Comparison of ENCODE assay signal across 9 mouse cellular contexts in genomic region chr10:86933180-86933695, GRCm38 (mm10).
DNase-seq lines count a peak whose midpoint lies in the region; ATAC-seq lines count a peak whose summit lies in the region.
"Had no signal": no experiment of that assay in that cellular context is flagged by ENCODE, and none has a peak within 500 bp of the region (broad histone marks: within the 10 kb centered on the region; RNA-seq: fewer than 3 reads in every experiment).

No protein-coding gene starts in this region.

- no peak overlapping the region for H3K4me3 ChIP-seq in heart, embryonic 16.5 days (ENCODE audit: low read length)
- H3K4me3 ChIP-seq in midbrain, embryonic 13.5 days (replicated peaks), result no peak overlapping the region
- H3K4me3 ChIP-seq in forebrain, embryonic 11.5 days (ENCODE audit: low read depth, low read length), result no peak overlapping the region

- no peaks in the 10 kb centered on the region for H3K9me3 ChIP-seq in heart, embryonic 16.5 days (replicated peaks; ENCODE audit: control insufficient read depth, low read length)
- no peaks in the 10 kb centered on the region for H3K9me3 ChIP-seq in midbrain, embryonic 13.5 days
- no peaks in the 10 kb centered on the region for H3K9me3 ChIP-seq in forebrain, embryonic 11.5 days (ENCODE audit: control insufficient read depth, low read length)

- no peak overlapping the region for H3K4me2 ChIP-seq in heart, embryonic 16.5 days (ENCODE audit: low read depth, low read length)
- H3K4me2 ChIP-seq in midbrain, embryonic 13.5 days (replicated peaks), result no peak overlapping the region
- H3K4me2 ChIP-seq in forebrain, embryonic 11.5 days (ENCODE audit: low read depth, low read length, severe bottlenecking), result no peak overlapping the region

- DNase-seq in ovary, postnatal 36 days (ENCODE audit: low spot score), result peak; percentile 14
- no peak for DNase-seq in ovary, postnatal 14 days (ENCODE audit: low spot score)
- DNase-seq in kidney, postnatal 36 days, result peak; percentile 9 to 17
- peak; percentile 59 for DNase-seq in testis, postnatal 10 days (ENCODE audit: low spot score)
- DNase-seq in forebrain, embryonic 11.5 days (ENCODE audit: low spot score), result no peak
- DNase-seq: cerebellum, postnatal 14 days; left cerebral cortex, postnatal 4 days had no signal

- H3K4me1 ChIP-seq in heart, embryonic 16.5 days (ENCODE audit: control insufficient read depth, insufficient read depth, low read length), result no peaks in the 10 kb centered on the region
- H3K4me1 ChIP-seq in midbrain, embryonic 13.5 days (replicated peaks), result peaks cover 6% of the 10 kb centered on the region
- H3K4me1 ChIP-seq in forebrain, embryonic 11.5 days (replicated peaks; ENCODE audit: control insufficient read depth, insufficient read depth, low read length), result peaks cover 1% of the 10 kb centered on the region; the same call in 1 of the 2 replicates

- no peaks in the 10 kb centered on the region for H3K27me3 ChIP-seq in heart, embryonic 16.5 days (ENCODE audit: control insufficient read depth, insufficient read depth, low read length)
- no peaks in the 10 kb centered on the region for H3K27me3 ChIP-seq in midbrain, embryonic 13.5 days
- H3K27me3 ChIP-seq in forebrain, embryonic 11.5 days (ENCODE audit: control insufficient read depth, insufficient read depth, low read length), result no peaks in the 10 kb centered on the region

- ATAC-seq in heart, embryonic 16.5 days (replicated peaks; ENCODE audit: extremely low read depth, insufficient read depth, low FRiP score), result peak; percentile 37; the same call in 1 of the 2 replicates
- no peak for ATAC-seq in midbrain, embryonic 13.5 days
- ATAC-seq in forebrain, embryonic 11.5 days (replicated peaks; ENCODE audit: low FRiP score), result no peak

- H3K27ac ChIP-seq in heart, embryonic 16.5 days (ENCODE audit: low read length), result no peak overlapping the region
- no peak overlapping the region for H3K27ac ChIP-seq in midbrain, embryonic 13.5 days
- no peak overlapping the region for H3K27ac ChIP-seq in forebrain, embryonic 11.5 days (ENCODE audit: low read depth, low read length)

- H3K36me3 ChIP-seq in heart, embryonic 16.5 days (ENCODE audit: control insufficient read depth, insufficient read depth), result no peaks in the 10 kb centered on the region
- H3K36me3 ChIP-seq in midbrain, embryonic 13.5 days, result no peaks in the 10 kb centered on the region
- no peaks in the 10 kb centered on the region for H3K36me3 ChIP-seq in forebrain, embryonic 11.5 days (ENCODE audit: control insufficient read depth, insufficient read depth, low read length)

- H3K9ac ChIP-seq in heart, embryonic 16.5 days (ENCODE audit: low read length), result no peak overlapping the region
- no peak overlapping the region for H3K9ac ChIP-seq in midbrain, embryonic 13.5 days (replicated peaks)
- no peak overlapping the region for H3K9ac ChIP-seq in forebrain, embryonic 11.5 days (ENCODE audit: low read length)

- WGBS in heart, embryonic 16.5 days, result 59% methylated on average over 9 of the region's 9 CpGs
- WGBS in midbrain, embryonic 13.5 days, result 81% methylated on average over 9 of the region's 9 CpGs
- 87% methylated on average over 9 of the region's 9 CpGs for WGBS in forebrain, embryonic 11.5 days

Comparison
In these comparisons a context has a peak if more than half of its experiments do, and no peak if none do; other contexts are left out.
1. DNase-seq: peak in ovary, postnatal 36 days (single experiment), kidney, postnatal 36 days (2 of 2) and testis, postnatal 10 days (single experiment); none in ovary, postnatal 14 days (single experiment) and forebrain, embryonic 11.5 days (single experiment).